Mouse (Mus musculus): ENCODE measurements around the gene Chchd5.

Chchd5 gene

GRCm38 (mm10) chr2:129129412-129129929 is at the start of gene Chchd5:
Chchd5 (plus strand) TSS chr2:129129700.
- peak; percentile 97 for DNase-seq (ENCODE audit: low read depth, low spot score)

- DNase-seq (ENCODE audit: low read depth, low spot score): no peak
These were observed 48.4 kb upstream of the Chchd5 start for GRCm38 (mm10) chr2:129081097-129081496.

GRCm38 (mm10) chr2:129083514-129083913 is 46.0 kb upstream of the Chchd5 start:
- DNase-seq (ENCODE audit: low read depth, low spot score): no peak

GRCm38 (mm10) chr2:129084959-129085358 is 44.5 kb upstream of the Chchd5 start:
- peak; percentile 67 for DNase-seq (ENCODE audit: low read depth, low spot score)

GRCm38 (mm10) chr2:129087520-129087919 is 42.0 kb upstream of the Chchd5 start:
- no peak for DNase-seq (ENCODE audit: low read depth, low spot score)

- no peak for DNase-seq (ENCODE audit: low read depth, low spot score)
These were observed 39.1 kb upstream of the Chchd5 start for GRCm38 (mm10) chr2:129090370-129090769.

- no peak for DNase-seq (ENCODE audit: low read depth, low spot score)
These were observed 36.7 kb upstream of the Chchd5 start for GRCm38 (mm10) chr2:129092810-129093209.

- no peak for DNase-seq (ENCODE audit: low read depth, low spot score)
These were observed 35.4 kb upstream of the Chchd5 start for GRCm38 (mm10) chr2:129093926-129094724.

- DNase-seq (ENCODE audit: low read depth, low spot score): peak; percentile 93
These were observed 28.7 kb upstream of the Chchd5 start, which contains the start of gene Polr1b for GRCm38 (mm10) chr2:129100784-129101310. Polr1b (plus strand) TSS chr2:129100995.

GRCm38 (mm10) chr2:129112924-129113323 is 16.6 kb upstream of the Chchd5 start:
- no peak for DNase-seq (ENCODE audit: low read depth, low spot score)

GRCm38 (mm10) chr2:129115706-129116367 is 13.7 kb upstream of the Chchd5 start:
- DNase-seq (ENCODE audit: low read depth, low spot score): no peak

GRCm38 (mm10) chr2:129116368-129116739 is 13.1 kb upstream of the Chchd5 start:
- no peak for DNase-seq (ENCODE audit: low read depth, low spot score)

GRCm38 (mm10) chr2:129118061-129118460 is 11.4 kb upstream of the Chchd5 start:
- no peak for DNase-seq (ENCODE audit: low read depth, low spot score)

GRCm38 (mm10) chr2:129121986-129122385 is 7.5 kb upstream of the Chchd5 start:
- DNase-seq (ENCODE audit: low read depth, low spot score): no peak

- DNase-seq (ENCODE audit: low read depth, low spot score): peak; percentile 20
These were observed 566 bp downstream of the Chchd5 start for GRCm38 (mm10) chr2:129129987-129130545.

- DNase-seq (ENCODE audit: low read depth, low spot score): no peak
These were observed 1.3 kb downstream of the Chchd5 start for GRCm38 (mm10) chr2:129130776-129131175.

GRCm38 (mm10) chr2:129132231-129132630 is 2.7 kb downstream of the Chchd5 start:
- DNase-seq (ENCODE audit: low read depth, low spot score): no peak

- no peak for DNase-seq (ENCODE audit: low read depth, low spot score)
These were observed 3.7 kb downstream of the Chchd5 start for GRCm38 (mm10) chr2:129133006-129133805.

- no peak for DNase-seq (ENCODE audit: low read depth, low spot score)
These were observed 10.4 kb downstream of the Chchd5 start for GRCm38 (mm10) chr2:129139906-129140305.

- no peak for DNase-seq (ENCODE audit: low read depth, low spot score)
These were observed 19.3 kb downstream of the Chchd5 start for GRCm38 (mm10) chr2:129148836-129149235.

- no peak for DNase-seq (ENCODE audit: low read depth, low spot score)
These were observed 20.9 kb downstream of the Chchd5 start for GRCm38 (mm10) chr2:129150386-129150785.
